Mouse (Mus musculus): ENCODE data around the gene Ces1a.

DNA sequence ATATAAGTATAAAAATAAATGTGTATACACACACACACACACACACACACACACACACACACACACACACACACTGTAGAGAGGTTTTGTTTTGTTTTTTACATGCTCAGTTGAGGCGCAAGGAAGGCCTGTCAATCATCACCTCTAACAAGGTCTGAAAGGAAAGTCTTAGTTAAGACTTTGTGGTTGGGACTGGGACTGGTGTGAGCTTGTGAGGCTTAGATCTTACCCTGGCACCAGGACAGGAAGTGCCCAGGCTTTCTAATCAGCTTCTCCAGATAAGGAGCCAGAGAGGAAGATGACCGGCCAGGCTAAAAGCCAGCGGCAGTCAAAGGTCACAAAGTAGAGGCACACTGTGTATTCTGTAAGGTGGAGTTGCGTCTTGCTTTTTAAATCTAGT lies 33.7 kb downstream of the Ces1a start:
- TF ChIP-seq GATA1 (IDR thresholded peaks at IDR 0.05; ENCODE audit: borderline replicate concordance, low read length) (no peak), FLI1 (IDR thresholded peaks at IDR 0.05; ENCODE audit: low read length) (no peak)
